Mouse (Mus musculus): ENCODE data around the gene Ncor2.

Ncor2 gene

DNA sequence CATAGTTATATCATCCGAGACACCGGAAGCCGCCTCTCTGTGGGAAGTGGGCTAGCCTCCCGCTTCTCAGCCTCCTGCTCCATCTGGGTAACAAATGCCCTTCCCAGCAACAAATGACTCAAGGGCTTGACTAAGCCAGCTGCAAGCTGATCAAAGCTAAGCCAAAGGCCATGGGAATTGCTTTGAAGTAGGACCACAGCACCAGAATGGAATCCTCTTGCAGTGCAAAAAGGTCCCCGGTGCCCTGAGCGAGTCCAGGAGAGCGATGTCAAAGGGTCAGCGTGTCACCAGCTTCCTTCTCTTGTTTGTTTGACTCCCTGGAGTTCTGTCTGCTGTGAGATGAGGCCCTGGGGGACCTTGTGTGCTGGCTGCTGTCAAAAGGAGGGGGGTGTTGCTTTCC, 209.2 kb downstream of the Ncor2 start:
- TF ChIP-seq GATA4 (IDR thresholded peaks at IDR 0.05; ENCODE audit: insufficient replicate concordance, low read length): no peak
